Mouse (Mus musculus): ENCODE measurements at regions not wholly inside any gene's neighbourhood (a gene's known extent, or its start where the extent isn't known, plus 50 kb on each side); places are given as distances from the start of the nearest gene placed in this dataset.

DNA sequence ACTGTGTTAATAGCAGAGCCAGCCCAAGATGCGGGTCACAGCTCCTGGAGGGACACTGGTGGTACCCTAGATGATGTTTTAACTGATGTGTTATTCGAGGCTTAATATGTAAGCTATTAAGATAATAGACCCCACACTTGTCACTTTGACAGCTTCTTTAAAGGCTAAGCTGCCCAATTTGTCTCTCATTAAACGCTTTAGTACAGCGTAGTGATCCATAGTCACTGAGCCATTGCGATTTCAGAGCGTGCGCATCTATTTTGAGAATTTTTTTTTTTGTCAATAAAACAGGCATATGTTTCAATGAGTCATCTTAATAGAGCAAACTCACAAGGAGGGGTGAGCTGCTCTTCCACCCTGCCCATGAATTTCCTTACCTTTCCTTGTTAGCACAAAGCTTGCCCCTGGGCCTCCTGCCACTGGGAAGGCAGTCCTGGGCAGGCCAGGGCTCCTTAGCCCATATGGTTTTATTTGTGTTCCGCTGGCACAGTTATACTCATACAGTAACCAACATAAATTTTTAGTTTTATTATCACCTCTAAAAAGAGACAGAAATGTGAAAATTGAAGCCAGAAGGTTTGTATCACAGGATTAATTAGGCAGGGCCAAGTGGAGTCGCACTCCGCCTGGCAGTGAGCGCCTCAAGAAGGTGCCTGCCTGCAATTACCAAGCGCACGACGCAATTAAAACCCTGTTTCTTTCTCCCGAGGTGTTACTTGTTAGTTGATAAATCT, 294.3 kb downstream of the Etv1 start:
- DNase-seq (ENCODE audit: low spot score in 2 of 2), result no peak

DNA sequence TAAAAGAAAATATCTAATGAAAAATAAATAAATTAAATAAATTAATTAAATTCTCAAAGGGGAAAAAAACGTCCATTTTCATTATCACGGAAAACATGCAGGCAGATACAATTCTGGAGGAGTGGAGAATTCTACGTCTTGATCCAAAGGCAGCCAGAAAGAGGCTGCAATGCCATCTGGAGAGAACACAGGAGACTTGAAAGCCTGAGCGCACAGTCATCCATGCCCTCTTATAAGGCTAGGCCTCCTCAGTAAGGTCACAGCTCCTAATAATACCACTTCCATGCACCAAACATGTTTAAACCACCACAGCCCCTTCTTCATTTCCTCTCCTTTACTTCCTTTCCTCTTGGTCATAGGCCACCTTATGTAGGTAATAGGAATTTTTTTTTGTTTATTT, 307.1 kb downstream of the Etv1 start:
- DNase-seq (ENCODE audit: low spot score in 2 of 2), result no peak

DNA sequence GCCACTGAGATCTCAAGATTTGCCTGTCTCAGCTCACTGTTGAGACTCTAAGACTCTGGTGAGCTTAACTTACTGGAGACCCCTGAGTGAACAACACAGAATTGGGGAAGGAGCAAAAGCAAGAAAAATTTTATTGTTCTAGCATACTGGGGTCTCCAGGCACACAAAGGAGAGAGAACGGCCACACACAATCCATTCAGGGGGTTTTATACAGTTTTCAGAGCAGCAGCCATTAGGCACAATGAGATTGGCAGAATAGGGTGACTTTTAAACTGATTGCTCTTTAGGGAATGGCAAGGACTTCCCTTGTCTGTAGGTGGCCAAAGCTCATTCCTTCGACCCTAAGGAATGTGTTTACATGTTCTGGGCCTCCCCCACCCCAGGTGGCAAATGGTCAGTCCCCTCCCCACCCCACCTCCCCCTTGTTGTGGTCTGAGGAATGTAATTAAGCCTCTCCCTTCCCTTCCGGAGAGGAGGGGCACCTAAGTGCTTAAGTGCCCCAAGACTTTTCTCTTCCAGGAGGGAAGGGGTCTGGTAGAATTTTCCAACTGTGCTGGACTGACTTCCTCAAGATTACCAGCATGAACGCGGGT, 315.6 kb downstream of the Etv1 start:
- no peak for DNase-seq (ENCODE audit: low spot score in 2 of 2)

DNA sequence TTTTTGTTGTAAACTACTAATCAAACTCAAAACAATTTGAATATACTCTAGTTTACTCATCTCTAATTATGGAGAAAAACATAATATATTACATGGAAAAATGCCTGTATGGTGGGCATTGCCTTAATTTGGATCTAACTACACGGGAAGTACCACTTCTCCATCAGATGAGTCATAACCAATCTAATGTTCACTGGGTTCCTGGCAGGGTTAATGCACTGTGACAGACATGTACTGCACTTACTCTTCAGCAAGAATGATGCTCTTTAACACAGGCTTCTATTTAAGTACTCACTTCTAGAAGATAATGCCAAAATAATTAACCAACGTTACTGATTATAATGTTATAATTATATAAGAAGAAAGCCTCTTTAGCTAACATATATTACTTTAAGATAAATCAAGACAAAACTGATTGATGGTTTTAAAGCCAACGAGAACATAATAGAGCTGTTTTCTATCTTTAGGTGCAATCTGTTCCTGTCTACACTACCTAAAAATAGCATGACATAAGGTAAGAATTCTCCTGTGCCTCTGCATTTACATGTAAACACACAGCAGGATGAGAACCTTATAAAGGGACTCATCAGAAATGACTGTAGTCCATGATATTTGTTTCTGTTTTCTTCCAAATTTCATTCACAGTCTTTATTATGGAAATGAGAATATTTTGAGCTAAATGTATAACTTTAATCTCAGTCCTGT, 344.4 kb downstream of the Etv1 start:
- DNase-seq (ENCODE audit: low spot score in 2 of 2), result no peak

DNA sequence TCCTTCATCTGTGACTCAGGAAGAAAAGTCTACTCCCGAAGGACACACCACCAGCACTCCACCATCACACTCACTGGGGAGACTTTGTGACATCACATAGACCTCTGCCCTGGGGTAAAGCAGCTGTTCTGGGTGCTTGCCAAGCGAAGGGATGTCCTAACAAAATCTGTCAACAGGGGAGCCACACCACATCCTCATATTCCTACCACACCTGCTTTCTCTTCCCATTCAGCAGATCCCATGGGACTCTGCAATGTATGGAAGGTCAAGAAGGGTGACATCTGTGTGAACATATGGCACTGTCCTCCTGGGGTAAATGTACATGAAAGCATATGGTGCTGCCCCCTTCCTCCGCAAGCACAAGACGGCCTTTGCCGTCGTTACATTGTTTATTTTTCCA, 375.5 kb downstream of the Etv1 start:
- DNase-seq (ENCODE audit: low spot score in 2 of 2), result no peak

DNA sequence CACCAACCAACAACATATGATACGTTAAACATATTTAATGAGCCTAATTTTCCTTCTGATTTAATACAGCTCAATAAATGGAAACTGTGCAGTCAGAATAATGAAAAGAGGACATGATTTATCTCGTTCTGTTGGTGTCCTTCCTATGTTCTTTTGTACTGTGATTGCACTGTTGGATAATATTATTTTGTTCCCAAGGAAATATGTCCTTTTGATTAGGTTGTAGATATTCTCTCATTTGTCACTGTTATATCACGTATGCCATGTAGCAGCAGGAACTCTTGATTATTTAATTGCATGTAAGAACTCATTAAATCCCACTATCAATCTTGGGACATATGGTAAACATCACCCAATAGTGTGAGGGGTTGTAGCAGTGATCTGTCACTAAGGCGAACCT, 397.8 kb downstream of the Etv1 start:
- no peak for DNase-seq (ENCODE audit: low spot score in 2 of 2)

DNA sequence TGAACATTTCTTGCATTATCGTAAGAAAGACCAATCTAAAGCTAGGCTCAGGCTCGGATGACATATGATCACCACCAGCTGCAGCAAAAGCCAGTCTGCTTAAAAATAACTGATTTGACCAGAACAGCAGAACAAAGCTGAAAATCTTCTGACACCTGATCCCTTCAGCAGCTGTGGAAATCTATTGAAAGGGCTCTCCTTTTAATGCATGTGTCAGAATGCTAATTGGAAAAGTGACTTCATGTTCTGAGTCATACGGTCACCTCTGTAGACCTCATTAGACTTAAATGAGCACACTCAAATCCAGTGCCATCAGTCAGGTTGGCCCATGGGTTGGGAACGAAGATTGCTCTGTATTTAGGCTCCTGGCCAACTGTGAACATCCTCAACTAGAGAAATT, 444.9 kb downstream of the Etv1 start:
- no peak for DNase-seq (ENCODE audit: low spot score in 2 of 2)

DNA sequence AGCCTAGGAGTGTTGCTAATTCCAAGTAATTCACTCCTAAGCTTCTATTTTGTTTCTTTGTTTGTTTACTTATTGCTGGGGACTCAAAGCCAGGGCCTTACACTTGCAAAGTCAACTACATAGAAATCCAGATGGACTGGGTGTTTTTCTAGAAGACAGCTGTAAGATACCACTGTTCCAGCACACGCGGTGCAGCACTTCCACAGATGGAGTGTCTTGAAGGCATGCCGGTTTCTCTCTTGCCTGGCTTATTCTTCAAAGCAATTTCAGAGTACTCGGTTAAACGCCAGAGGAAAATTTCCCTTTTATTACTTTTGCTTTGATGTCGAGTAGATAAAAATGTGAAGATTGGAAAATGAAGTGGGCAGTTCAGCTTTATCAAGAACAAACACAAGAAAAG, 477.4 kb downstream of the Etv1 start:
- no peak for DNase-seq (ENCODE audit: low spot score in 2 of 2)

DNA sequence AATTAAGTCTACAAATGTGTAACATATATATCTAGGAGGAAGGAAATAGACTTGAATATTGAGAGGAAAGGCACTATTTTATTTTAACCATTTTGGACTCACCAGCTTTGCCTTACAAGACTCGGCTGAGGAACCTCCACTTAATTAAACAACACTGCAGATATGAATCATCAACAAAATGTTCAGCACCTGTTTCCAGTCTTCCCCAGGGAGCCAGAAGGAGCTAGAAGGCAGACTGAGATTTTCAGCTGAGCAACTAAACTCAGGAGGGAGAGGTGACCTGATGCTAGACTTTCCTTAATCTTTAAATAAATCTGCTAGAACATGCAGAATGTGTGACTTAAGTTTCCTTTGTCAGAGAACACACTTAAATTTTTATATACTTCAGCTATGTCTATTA, 478.4 kb downstream of the Etv1 start:
- DNase-seq (ENCODE audit: low spot score in 2 of 2), result no peak

DNA sequence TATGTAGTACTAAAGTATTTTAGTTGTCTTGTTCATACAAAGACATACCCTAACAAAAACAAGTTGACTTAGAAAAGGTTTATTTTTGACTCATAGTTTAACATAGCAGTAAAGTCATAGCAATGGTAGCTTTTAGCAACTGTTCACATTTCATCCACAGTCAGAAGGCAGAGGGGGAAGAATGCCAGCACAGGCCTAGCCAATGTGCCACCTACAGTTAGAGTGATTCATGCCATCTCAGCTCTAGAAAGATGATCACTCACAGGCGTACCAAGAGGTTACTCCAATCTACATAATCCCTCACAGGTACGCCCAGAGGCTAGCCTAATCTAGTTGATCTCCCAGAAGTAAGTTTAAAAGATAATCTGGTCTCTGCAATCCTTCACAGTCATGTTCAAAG, 510.5 kb downstream of the Etv1 start:
- no peak for DNase-seq (ENCODE audit: low spot score in 2 of 2)

DNA sequence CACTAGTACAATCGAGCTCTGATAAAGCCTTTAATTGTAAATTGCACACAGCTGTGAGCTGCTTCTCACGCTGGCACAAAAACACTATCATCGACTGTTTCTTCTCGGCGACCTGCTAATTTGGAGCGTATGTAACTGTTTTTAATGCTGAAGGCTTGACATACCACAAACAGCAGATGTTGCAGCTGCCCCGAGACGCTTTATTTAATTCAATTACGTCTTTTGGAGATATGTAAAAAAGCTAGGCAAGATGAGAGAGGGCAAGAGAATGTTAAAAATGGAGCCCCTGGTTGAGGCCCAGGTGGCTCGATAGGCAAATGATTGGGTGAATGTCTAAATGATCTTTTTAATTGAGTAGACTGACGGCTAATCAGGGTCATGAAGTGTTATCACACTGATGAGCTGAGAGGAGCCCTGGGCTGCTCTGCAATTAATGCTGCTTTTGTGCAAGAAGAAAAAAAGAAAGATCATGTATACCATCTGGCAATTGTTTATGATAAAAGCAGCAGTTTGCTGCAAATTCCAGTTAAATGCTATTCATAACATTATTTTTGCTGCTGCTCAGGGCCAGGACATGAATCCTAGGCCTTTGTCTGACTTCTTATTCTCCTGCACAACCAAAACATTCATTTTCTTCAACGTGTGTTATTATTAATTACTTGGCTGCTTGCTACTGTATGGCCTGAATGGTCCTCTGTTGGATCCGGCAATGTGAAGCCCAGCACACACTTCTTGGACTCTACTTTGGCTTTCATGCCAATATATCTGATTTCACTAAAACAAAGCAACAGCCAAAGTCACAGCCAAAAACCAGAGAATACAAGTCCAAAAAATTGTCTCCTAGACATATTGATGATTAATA, 522.4 kb downstream of the Etv1 start:
- no peak for DNase-seq (ENCODE audit: low spot score in 2 of 2)

DNA sequence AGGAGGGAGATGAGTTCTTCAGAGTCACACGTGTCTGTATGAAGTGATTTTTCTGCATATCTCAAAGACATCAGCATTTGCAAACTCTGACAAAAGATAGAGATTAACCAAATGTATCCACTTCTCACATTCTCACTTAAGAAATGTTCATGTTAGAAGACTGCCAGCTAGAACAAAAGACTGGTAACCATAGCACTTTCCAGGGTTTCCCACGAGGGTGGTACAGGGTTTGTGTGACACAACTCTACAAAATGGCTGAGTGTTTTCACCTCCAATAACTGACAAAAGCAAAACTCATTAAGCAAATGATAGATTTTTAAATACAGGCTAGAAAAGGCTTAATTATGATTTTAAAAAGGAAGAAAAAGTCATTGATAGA, 523.0 kb downstream of the Etv1 start:
- DNase-seq (ENCODE audit: low spot score in 2 of 2), result no peak

DNA sequence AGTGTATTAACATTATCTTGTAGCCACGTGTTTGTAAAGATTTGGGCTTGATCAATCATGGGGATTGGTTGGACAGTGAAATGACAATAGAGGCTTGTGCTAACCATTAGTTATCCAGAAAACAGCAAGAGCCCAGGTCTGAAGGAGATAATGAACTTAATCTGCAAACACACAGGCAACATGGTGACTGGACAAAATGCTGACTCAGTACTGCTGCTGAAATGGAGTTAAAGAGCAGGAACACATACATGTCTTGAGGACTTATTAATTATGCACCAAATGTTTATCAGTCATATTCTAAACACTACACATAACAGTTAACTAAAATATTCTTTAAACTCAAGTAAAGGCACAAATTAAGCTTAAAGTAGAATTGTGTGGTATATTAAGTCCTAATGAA, 528.6 kb downstream of the Etv1 start:
- DNase-seq (ENCODE audit: low spot score in 2 of 2), result no peak

DNA sequence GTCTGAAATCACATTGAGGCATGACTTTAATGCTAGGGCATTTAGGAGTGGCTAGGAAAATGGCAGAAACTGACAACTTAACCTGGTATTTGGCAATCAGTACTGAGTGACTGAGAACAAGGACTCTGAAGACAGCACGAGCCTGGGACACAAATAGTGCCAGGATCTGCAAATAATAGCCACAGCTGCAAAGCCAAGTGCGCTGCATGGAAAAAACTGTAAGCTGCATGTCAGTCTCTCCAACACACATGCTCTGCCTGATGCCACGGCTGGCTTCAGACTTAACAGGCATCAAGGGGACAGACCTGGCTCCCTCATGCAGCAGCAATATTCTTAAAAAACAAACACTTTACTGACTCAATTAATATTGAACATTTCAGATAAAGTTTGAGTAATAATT, 530.7 kb downstream of the Etv1 start:
- DNase-seq (ENCODE audit: low spot score in 2 of 2), result no peak

DNA sequence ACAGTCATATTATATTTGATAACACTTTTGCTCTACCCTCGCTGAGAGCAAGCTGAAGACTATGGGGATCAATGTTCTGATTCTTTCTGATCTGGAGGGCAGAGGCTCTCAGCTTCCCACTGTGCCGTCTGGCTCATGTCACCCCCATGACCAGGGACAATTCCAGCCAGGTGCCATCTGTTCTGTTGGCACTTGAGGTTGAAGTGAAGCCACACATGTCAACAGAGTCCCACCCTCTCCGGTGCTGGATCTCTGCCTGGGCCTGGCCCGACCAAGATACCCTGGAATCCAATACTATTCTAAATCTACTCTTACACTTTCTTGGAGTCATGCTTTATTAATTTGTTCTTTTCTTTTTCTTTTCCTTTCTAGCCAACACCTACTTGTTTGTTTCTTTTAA, 538.0 kb downstream of the Etv1 start:
- no peak for DNase-seq (ENCODE audit: low spot score in 2 of 2)

DNA sequence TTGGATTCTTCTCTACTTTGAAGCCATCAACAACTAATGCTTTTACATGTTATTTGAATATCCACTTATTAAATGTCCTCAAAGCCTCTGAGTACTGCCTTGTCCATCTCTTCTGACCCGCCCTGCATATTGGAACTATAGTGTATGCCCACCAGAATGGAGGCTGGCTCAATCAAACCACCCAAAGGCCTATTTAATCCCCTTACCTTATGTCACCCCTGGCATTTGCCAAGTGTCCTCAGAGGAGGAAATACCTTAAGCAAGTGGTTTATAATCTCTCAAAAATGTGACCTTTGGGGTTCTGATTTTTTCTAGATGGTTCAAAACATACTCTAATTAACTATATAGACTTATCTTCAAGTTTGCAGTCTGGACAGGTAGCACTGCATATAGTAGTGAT, 542.3 kb downstream of the Etv1 start:
- DNase-seq (ENCODE audit: low spot score in 2 of 2), result no peak

DNA sequence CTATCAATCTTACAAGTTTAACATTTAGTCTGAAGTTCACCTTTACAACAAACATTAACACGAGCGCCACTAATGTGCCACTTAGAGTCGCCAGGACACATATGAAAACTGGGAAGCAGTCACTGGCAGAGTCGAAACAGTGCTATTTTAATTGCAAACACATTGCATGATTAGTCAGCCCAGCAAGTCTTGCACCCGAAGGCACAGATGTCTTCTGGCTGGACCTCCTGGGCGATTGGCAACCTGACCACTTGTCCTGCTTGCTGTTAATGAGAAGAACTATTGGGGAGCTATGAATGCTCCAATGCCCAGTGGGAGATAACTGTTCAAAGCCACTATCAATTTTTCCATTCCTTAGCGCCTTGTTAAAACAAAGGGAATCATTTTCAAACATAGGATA, 547.0 kb downstream of the Etv1 start:
- no peak for DNase-seq (ENCODE audit: low spot score in 2 of 2)

DNA sequence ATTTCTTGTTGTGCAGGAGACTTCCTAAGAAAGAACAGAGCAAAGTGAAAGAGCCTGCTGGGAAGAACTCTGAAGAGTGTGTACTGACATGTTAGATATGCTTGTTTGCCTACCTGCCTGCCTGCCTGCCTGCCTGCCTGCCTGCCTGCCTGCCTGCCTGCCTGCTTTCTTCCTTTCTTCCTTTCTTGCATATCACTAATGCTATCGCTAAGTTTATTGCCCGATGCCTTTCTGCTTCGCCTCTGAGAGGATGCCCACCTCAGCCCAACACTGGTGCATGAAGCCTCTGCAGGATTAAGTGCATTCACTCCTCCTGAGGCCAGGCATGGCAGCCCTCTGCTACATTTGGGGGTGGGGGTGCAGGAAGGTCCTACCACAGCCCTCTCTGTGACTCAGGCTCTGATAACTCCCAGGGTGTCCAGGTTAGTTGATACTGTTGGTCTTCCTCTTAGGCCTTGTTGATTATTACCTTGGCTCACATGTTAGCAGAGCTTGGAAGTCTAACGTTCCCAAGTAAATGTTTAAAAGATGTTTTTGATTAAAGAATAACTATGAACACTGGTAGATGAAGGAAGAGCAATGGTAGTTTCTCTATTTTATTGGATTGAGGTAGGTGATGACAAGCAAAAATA, 547.6 kb downstream of the Etv1 start:
- DNase-seq (ENCODE audit: low spot score in 2 of 2), result no peak

DNA sequence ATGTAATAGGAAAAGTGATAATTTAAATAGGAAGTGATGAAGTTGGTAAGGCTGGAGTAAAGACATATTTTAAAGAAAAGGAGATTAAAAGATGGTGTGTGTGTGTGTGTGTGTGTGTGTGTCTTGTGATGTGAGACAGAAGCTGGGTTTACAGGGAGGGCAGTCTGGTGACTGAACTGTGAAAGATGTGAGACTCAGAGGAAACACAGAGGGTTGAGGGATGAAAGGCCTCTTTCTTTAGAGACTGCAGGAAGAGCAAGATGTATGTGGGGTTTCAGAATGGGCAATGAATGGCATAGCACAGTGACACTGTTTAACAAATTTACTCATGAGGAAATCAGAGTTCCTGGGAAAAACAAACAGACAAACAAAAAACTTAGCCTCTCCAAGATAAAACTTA, 549.2 kb downstream of the Etv1 start:
- DNase-seq (ENCODE audit: low spot score in 2 of 2), result no peak

DNA sequence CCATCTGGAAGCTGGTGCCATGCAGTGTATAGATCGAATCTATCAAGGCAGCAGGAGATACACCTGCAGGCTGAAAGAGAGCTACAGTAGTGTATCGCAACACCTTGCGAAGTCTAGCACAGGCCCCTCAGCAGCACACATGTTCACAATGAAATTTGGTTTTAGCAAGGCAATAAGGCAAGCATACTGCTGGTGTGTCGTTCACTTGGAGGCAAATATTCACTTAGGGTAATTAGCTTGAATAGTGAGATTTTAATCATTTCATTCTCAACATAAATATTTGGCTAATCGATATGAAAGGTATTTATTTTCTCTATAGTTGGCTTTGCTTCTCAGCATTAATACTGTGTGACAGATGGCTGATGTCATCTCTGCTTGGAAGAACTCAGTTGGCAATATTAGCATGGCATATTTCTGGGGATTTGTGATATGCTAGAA, 559.9 kb downstream of the Etv1 start:
- DNase-seq (ENCODE audit: low spot score in 2 of 2), result no peak

DNA sequence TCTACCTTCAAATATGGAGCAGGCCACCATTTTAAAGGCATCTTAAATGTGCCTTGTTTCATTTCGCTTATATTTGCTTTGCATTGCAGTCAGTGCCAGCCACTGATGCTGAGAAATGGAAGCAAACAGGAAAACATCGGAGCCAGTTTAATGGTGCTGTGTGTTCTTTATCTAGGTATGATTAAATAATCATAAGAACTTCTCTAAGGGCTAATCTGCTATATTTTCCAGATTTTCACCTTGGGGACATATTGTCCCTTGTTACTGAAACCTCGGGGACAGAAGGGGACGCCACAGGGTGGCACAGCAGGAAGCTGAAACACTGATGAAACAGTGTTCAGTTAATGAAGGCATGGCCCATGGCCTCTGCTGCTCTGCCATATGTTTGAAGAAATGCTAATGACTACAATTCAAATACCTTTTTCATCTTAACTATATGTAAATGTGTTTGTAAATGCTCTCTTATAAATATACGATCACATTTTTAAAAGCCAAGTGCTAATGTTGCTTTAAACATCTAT, 562.6 kb downstream of the Etv1 start:
- DNase-seq (ENCODE audit: low spot score in 2 of 2), result no peak

DNA sequence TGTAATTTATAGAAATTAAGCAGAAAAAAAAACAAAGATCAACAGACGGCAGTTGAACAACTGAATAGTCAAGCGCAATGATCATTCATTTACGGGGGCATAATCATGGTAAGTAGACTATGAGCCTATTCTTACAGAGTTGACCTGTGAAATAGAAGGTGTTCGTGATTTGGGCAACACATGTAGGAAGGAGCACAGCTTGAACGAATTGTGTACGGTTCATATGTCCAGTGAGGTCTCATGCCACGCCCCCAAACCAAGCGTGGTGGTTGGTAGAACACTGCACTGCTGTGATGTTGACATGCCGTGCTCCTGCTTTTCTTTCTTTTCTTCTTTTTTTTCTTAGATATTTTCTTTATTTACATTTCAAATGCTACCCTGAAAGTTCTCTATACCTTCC, 563.1 kb downstream of the Etv1 start:
- DNase-seq (ENCODE audit: low spot score in 2 of 2), result no peak

Measured in spleen, postnatal 10 days (tissue).